Mouse (Mus musculus) heart, postnatal 10 days (tissue): ENCODE data around the gene Hist1h2ad. TPM values are rescaled to one million over a fixed set of nuclear protein-coding genes. Genes with fewer than 3 reads are reported as not detected.
"Not testable (repeated sequence)": the region's sequence is repeated elsewhere in the genome, so short reads cannot be mapped to it uniquely, and the experiment has no call there.

Source experiments
- DNase-seq, 2 experiments: peaks; one replicate each; pipeline ENCODE4 v3.0.0; 2021
- intact Hi-C: fragments of 180-260 bp; cut with DNase I; formaldehyde crosslinking; loops from one replicate; pipeline ENCODE4 v1.15.1; 2025
- total RNA-seq, 2 experiments: library from RNA; stranded (reverse); gene quantifications; 2 replicates each; pipeline ENCODE4 v1.2.3; 2021

Gene Hist1h2ad
- total RNA-seq, 2 experiments from 2014 or later, result 32.3 to 37.7 TPM

DNA sequence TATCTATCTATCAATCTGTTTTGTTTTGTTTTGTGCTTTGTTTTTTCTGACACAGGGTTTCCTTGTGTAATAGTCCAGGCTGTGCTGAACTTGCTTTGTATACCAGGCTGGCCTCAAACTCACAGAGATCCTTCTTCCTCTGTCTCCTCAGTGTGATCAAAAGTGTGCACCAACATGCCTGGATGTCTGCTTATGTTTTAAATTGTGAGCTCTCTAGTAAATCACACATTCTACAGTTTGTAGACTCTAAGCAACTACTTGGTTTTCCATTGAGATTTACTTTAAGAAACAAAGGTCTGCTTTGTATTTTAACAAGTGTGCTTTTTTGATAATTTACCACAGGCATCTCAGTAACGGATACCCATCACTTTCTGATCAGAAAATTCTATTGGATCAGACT, 3.7 kb downstream of the Hist1h2ad start:
- DNase-seq, result no peak
- intact Hi-C loops, result no loop called here

DNA sequence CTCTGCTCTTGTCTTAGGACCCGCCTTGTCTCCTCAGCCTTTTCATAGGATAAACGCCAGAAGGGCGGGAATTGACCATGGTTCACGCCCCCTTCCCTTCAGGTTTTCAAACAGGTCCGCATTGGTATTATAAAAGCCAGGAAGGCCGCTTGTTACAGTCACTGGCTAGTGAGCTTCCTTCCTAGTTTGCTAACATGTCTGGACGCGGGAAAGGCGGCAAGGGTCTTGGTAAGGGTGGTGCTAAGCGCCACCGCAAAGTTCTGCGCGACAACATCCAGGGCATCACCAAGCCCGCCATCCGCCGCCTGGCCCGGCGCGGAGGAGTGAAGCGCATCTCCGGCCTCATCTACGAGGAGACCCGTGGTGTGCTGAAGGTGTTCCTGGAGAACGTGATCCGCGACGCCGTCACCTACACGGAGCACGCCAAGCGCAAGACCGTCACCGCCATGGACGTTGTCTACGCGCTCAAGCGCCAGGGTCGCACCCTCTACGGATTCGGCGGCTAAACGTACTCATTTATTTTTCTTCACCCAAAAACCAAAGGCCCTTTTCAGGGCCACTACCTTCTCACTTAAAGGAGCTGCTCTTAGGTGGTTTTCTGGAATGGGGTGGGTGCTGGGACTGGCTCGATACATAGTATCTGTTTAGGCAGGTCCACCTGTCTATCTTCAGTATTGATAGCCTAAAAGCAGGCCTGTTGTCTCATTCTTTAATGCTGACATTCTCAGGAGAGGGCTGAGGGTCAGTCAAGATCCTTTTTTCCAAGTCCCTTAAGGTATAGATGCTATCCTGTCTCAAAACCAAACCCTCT, 7.4 kb downstream of the Hist1h2ad start, which contains the start of gene Hist1h4d:
Gene Hist1h4d (plus strand): TSS at position 191 of the 811 bp plus-strand sequence.
- intact Hi-C loops, result loop anchor here (5.0 kb wide), 3 partner anchors 49 to 1539 kb away; partner anchors contain the start of genes Hist1h2af, Hist1h2ag, Hist1h2bj and Hist1h4h
- peak; percentile 98 to 99 for DNase-seq

DNA sequence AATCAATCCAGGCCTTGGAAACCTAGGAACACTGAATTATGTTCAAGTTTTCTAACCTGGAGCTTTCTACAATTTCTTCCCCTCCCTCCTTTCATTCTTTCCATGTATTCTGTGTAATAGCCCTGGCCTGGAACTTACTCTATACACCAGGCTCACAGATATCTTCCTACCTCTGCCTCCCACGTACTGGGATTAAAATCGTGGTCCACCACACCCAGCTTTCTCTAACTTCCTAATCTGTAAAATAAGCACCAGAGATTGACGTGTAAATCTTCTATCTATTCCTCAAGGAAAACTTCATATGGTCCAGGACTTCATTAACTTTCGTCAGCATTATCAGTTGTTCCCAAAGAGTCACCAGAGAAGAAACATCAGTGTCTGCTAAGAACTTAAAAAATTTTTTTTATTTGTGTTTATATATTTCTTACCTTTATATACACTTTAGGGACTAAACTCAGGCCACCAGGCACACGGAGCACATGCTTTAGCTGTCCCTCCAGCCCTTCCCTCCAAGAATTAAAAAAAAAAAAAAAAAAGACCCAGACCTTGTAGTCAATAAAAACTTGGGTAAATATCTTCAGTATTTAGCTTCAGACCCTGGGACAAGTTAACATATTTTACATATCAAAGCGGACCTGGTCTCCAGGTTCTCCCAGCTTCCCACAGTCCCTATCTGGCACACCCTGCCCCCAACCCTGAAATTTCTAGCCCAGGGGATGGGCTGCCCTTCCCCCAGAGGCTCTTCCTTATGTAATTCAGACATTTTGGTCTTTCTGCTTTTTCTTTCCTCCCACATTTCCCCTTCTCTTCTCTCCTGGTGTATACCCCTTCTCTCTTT, 8.3 kb downstream of the Hist1h2ad start:
- no peak for DNase-seq
- intact Hi-C loops, result loop anchor here (5.0 kb wide), 3 partner anchors 50 to 1540 kb away; partner anchors contain the start of genes Hist1h2af, Hist1h2ag, Hist1h2bj and Hist1h4h

DNA sequence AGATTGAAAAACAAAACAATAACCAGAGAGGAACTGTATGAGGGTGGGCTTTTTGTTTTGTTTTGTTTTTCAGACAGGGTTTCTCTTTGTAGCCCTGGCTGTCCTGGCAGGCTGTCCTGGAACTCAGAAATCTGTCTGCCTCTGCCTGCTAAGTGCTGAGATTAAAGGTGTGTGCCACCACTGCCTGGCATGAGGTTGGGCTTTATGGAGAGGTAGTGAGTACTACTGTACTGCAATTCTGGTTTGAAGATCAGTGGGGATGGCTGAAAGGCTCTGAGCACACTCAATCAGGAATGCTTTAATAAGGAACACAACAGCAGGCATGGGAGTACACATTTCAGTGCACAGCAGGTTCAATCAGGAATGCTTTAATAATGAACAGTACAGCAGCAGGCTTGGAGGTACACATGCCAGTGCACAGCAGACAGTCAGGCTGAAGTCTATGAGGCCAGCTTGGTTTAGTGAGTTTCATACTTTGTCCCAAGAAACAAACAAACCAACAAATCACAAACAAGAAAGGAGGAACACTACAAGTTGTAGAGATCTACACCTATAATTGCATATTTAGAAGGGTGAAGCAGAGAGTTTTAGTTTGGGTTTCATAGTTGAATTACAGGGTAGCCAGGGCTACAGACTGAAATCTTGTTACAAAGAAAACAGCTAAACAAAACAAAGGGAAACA, 9.3 kb downstream of the Hist1h2ad start:
- intact Hi-C loops, result loop anchor here (5.0 kb wide), 3 partner anchors 51 to 1541 kb away; partner anchors contain the start of genes Hist1h2af, Hist1h2ag, Hist1h2bj and Hist1h4h
- no peak for DNase-seq

DNA sequence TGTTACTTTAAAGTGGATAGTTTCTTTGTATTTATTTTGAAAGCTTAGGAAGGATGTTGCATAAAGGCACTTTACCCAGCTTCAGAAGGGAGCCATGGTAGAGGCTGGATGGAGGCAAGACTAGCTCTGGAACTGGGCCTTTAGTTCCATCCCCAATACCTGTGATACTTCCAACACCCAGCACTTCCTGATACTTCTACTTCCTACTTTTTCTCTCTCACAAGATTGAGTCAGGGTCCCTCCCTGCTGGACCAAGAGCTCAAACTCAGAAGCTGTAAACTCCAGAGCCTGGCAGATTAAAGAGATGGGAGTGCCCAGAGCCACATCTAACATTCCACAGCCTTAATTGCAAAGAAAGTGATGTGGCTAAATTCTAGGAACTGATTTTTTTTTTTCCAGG, 10.2 kb downstream of the Hist1h2ad start:
- DNase-seq, result no peak
- intact Hi-C loops, result loop anchor here (5.0 kb wide), 3 partner anchors 52 to 1542 kb away; partner anchors contain the start of genes Hist1h2af, Hist1h2ag, Hist1h2bj and Hist1h4h

DNA sequence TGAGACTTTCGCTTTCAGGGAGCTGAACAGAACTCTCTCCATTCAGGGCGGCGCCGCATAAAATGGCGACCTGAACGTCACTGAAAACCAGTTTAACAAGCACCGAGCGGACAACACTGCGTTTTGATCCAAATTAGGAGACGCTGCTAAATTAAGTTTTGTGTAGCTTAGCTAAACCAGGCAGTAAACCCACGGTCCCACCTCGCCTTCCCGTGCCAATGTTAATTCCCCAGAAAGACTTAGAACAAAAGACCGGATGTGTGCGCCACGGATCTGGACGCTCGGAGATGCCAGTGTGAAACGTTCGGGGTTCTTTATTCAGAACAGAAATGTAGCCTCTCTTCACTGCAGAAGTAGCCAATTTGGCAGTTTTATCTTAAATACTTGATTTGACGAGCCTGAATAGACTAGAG, 10.9 kb downstream of the Hist1h2ad start:
- peak; percentile 81 to 87 for DNase-seq
- intact Hi-C loops, result loop anchor here (5.0 kb wide), 3 partner anchors 37 to 112 kb away; partner anchors contain the start of genes Hist1h1e, Hist1h1t, Hist1h2ac and Hist1h2bc

DNA sequence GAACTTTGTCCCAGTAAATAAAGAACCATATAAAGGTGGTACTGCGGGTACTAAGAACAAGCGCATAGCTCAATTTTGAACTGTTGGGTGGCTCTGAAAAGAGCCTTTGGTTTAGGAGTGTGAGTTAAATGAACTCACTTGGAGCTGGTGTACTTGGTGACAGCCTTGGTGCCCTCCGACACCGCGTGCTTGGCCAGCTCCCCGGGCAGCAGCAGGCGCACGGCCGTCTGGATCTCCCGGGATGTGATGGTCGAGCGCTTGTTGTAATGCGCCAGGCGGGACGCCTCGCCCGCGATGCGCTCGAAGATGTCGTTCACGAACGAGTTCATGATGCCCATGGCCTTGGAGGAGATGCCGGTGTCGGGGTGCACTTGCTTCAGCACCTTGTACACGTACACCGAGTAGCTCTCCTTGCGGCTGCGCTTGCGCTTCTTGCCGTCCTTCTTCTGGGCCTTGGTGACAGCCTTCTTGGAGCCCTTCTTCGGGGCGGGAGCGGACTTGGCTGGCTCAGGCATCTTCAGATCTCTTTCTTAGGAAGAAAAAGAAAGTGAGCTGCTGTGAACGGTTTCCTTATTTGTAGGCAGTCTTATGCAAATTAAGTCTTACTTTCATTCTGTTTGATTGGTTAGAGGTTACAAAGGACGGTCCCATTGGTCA, 11.4 kb downstream of the Hist1h2ad start:
- intact Hi-C loops, result loop anchor here (5.0 kb wide), 3 partner anchors 37 to 112 kb away; partner anchors contain the start of genes Hist1h1e, Hist1h1t, Hist1h2ac and Hist1h2bc
- DNase-seq, result peak; percentile 82 to 85

DNA sequence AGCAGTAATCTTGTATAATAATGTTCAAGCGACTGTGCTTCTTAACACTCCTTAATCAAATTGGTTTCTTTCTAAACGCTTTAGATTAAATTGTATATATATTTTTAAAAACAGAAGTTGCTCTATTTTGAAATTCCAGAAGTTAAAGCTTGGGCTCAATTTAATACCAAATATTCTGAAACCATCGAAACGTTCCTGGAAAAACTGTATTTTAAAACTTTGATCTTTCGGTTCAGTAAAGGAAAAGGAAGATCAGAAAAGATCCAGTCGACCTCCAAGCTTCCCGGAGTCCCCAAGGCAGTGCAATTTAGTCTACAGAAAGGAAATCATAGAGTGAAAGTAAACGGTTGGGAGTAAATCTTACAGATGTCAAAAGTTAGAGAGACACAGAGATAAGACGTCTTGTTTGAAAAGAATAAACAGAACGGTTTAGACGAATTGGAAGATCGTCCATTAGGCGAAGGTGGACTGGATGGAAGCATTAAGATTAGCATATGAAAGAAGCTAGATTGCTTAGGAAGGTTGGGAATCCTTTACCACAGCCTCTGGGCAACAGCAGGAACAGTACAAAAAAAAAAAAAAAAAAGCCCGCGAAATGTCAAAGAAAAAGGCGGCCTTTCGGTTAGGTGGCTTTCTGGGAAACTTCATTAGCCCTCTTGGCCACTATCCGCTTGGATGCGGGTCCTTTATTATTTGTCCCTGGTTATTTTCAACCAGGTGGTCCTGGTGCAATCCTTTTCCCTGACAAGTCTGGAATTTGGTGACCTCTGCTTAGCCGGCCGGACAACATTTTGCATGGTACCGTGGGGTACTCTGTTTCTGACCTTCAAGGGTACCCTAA, 12.1 kb downstream of the Hist1h2ad start:
- intact Hi-C loops, result loop anchor here (5.0 kb wide), 3 partner anchors 36 to 111 kb away; partner anchors contain the start of genes Hist1h1e, Hist1h1t, Hist1h2ac and Hist1h2bc

DNA sequence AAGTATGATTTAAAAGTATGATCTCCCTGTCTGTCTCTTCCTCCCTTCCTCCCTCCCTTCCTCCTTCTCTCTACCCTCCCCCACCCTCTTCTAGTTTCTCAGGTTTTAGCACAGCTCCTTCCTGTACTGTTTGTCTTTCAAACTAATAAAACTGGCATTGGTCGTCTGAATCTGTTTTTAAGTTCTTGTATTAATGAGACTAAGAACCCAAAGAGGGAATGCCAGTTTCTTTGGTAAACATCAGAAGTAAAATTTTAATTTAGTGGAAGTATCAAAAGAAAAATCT, 12.7 kb downstream of the Hist1h2ad start:
- intact Hi-C loops, result loop anchor here (5.0 kb wide), 3 partner anchors 35 to 110 kb away; partner anchors contain the start of genes Hist1h1e, Hist1h1t, Hist1h2ac and Hist1h2bc
- no peak for DNase-seq

More for the DNA sequence above, 12.1 kb downstream of the Hist1h2ad start:
- DNase-seq, result no peak

DNA sequence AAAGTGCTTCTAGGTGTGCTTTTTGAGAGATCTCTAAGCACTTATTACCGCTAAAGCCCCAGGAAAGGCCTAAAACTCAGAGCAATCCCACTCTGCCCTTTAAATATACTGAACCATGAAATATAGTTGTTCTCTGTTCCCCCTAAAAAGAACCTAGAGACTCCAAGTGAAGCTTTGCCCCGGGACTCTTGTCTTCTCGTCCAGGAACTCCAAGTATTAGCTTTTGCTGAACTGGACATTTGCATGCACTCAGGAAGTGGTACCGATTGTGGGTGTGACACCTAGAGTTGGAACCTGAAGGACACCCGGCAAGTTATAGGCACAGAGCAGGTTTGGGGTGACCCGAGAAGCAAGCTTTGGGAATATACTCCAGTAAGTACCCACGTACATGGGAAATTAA, 17.0 kb downstream of the Hist1h2ad start:
- DNase-seq, result no peak
- intact Hi-C loops, result loop anchor here (10.0 kb wide), 1 partner anchor 226 kb away; the partner anchor contains the start of gene Zfp322a

DNA sequence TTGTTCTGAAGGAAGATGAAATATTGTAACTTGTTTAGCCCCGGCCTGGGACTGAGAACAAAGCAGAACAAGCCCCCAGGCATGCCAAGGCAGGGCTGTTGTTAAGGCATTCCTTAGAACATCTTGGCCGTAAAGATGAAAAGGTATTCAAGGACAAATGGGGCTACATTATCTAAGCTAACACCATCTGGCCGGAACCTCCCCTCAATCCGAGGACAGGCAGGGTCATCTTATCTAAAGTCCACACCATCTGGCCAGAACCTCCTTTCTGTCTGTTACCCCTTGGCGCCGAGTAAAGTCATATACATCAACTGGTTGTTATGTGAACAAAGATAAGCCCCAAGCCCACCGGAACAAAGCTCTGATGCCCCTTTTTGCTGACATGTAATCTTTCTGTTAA, 17.7 kb downstream of the Hist1h2ad start:
- intact Hi-C loops, result loop anchor here (10.0 kb wide), 1 partner anchor 227 kb away; the partner anchor contains the start of gene Zfp322a
- DNase-seq, result not testable (repeated sequence)

DNA sequence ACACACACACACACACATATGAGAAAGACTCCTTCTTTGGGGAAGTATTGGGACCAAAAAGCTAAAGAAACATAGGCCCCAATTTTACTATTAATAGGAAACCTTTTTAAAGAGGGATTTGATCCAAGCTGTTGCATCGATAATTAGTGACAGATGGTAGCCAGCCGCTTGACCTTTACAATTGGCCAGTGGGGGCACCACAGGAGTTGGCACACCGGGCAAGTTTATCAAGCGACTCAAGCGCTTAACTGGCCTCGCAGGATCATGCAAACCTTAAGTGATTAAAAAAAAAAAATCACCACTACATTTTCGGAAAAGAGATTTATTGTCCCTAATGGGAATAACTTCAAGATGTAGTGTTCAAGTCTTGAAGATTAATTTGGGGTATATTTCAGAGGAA, 18.4 kb downstream of the Hist1h2ad start:
- intact Hi-C loops, result loop anchor here (10.0 kb wide), 1 partner anchor 228 kb away; the partner anchor contains the start of gene Zfp322a

DNA sequence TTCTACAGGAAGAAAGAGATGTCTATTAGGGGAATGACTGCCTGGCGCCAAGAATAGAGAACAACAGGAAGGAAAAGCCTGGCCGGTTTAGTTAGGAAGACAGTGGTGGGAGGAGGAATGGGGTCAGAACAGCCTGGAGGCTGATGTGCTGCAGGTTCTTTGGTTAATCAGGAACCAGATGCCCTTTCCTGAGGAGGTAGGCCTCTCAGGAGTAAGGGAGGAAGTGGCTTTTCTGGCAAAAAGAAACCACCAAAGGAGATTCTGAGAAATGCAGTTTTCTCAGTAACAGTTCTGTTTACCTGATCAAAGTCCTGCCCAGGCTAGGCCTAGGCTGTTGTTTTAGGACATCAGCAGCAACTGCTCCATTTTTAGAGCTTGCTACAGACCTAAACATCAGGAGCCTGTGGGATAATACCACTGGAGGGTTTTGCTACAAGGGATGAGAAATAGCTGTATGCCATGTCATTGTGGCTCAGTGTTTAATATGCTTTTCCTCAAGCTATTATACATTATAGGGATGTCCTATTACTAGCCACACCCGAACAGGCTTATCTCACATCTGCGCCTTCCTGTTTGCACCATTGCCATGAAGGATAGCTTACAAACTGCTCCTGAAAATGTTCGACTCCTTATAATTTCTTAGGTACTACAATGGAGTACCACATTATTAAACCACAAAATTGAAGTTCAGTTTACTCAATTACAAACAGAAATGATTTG, 19.0 kb downstream of the Hist1h2ad start:
- intact Hi-C loops, result loop anchor here (10.0 kb wide), 1 partner anchor 228 kb away; the partner anchor contains the start of gene Zfp322a
- DNase-seq, result no peak

More for the DNA sequence above, 18.4 kb downstream of the Hist1h2ad start:
- no peak for DNase-seq

DNA sequence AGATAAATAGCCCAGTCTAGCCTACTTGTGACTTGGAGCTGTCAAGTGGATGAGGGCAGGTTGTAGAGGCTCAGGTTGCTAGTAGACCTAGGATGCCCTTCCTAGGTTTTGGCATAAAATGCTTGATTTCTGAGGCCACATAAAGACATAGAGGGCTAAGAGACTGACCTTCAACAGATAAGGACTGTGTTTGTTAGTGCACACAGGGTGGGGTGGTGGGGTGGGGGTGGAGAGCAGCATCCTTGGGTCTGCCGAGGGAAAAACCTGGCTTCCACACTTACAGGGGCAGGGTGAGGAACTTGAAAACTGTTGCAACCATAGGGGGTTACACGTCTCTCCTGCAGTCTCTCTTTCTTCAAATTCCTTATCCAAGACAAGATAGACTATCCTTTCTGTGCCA, 21.0 kb downstream of the Hist1h2ad start:
- DNase-seq, result no peak
- intact Hi-C loops, result loop anchor here (10.0 kb wide), 1 partner anchor 230 kb away; the partner anchor contains the start of gene Zfp322a

DNA sequence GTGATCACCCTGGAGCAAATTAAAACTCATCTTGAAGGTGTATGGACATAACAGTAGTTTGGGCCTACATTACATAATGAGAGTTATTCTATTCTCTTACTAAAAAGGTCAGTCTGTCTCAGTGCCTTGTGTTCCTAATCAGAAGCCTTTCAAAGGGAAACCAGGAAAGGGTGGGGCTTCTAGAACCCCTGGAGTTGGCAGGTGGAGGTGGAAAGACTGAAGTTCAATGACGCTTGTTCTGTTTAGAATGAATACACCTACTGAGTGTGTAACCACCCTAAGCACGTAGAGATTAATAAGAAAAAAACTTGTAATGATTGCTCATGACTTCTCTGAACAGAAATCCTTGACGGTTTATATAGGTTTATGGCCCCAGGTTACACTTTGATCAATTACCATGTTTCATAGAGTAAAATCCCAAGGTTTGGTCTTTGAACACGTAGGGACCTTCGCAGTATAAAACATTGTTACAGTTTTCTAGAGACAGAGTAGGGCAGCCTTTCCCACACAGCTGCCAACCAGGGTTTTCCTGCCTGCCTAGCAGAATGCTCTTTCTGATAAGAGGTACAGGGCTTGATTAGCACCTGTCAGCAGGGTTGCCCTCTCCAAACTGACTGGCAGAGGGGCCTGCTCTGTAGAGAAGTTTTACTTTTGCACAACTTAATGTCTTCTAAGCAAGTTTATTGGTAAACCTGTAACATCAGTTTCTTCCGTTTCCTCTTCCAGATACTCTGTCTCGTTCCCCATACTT, 21.6 kb downstream of the Hist1h2ad start:
- intact Hi-C loops, result loop anchor here (2.0 to 10.0 kb wide), 2 partner anchors 171 to 231 kb away; partner anchors contain the start of gene Zfp322a
- no peak for DNase-seq

DNA sequence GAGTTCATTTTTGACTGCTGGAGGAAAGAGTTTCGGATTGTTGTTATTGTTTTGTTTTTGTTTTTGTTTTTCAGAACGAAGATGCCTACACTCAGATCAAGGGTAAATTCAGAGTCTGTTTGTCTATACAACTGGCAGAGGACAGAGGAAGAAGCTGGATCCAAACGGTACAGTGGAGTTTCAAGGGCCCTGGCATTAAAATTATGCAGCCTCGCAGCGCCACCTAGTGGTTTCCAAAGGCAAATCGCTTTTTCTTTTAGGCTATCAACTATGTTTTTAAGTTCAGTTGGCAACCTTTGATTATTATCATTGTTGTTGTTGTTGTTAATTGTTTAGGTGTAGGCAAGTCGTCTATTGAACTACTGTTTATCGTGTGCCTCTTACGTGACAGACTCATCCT, 23.8 kb downstream of the Hist1h2ad start:
- intact Hi-C loops, result loop anchor here (2.0 to 10.0 kb wide), 2 partner anchors 173 to 233 kb away; partner anchors contain the start of gene Zfp322a

More for the DNA sequence above, 23.8 kb downstream of the Hist1h2ad start:
- DNase-seq, result peak; percentile 83 to 90
